9 mouse cellular contexts compared by ENCODE assay signal in genomic region chr6:116674283-116674886, GRCm38 (mm10). TPM values are rescaled to one million over a fixed set of nuclear protein-coding genes. Genes with fewer than 3 reads are reported as not detected.
DNase-seq lines count a peak whose midpoint lies in the region; ATAC-seq lines count a peak whose summit lies in the region.
"Had no signal": no experiment of that assay in that cellular context is flagged by ENCODE, and none has a peak within 500 bp of the region (broad histone marks: within the 10 kb centered on the region; RNA-seq: fewer than 3 reads in every experiment).

No protein-coding gene starts in this region.

- DNase-seq in heart, postnatal 10 days = no peak
- peak; percentile 36 for DNase-seq in ZHBTc4 (ENCODE audit: low read depth, low spot score)
- DNase-seq in hindbrain, embryonic 11.5 days (ENCODE audit: low spot score) = no peak
- DNase-seq in midbrain, embryonic 10.5 days (ENCODE audit: low spot score) = no peak
- no peak for DNase-seq in adrenal gland, adult 18-20 months (ENCODE audit: low spot score in 2 of 2)
- DNase-seq in ovary, postnatal 14 days (ENCODE audit: low spot score) = no peak
- DNase-seq in kidney, postnatal 10 days = no peak

- ATAC-seq in heart, embryonic 13.5 days (ENCODE audit: extremely low read depth, insufficient number of reproducible peaks, low FRiP score, low TSS enrichment) = no peak
- ATAC-seq in hindbrain, embryonic 11.5 days (ENCODE audit: low FRiP score) = no peak

- peak overlapping the region; percentile 93 for H3K4me2 ChIP-seq in heart, embryonic 13.5 days
- H3K4me2 ChIP-seq in hindbrain, embryonic 11.5 days (replicated peaks; ENCODE audit: low read depth, low read length) = peak overlapping the region; percentile 86

- intact Hi-C loops in heart, postnatal 10 days (cut with DNase I) = no loop called here

- H3K9me3 ChIP-seq in heart, embryonic 13.5 days = no peaks in the 10 kb centered on the region
- H3K9me3 ChIP-seq in hindbrain, embryonic 11.5 days (ENCODE audit: control insufficient read depth, low read length) = no peaks in the 10 kb centered on the region
- no peaks in the 10 kb centered on the region for H3K9me3 ChIP-seq in midbrain, embryonic 10.5 days (replicated peaks)

- peak overlapping the region; percentile 61 for H3K4me3 ChIP-seq in heart, embryonic 13.5 days
- H3K4me3 ChIP-seq in hindbrain, embryonic 11.5 days (ENCODE audit: low read depth, low read length) = peak overlapping the region; percentile 54
- H3K4me3 ChIP-seq in midbrain, embryonic 10.5 days = peak overlapping the region; percentile 68

- H3K27me3 ChIP-seq in heart, embryonic 13.5 days (replicated peaks) = peaks cover 22% of the 10 kb centered on the region; the same call in 1 of the 2 replicates
- H3K27me3 ChIP-seq in hindbrain, embryonic 11.5 days (ENCODE audit: control insufficient read depth, insufficient read depth, low read length) = no peaks in the 10 kb centered on the region
- H3K27me3 ChIP-seq in midbrain, embryonic 10.5 days (ENCODE audit: low read depth, poor library complexity, severe bottlenecking) = peaks cover 34% of the 10 kb centered on the region

- H3K9ac ChIP-seq in heart, embryonic 13.5 days = peak overlapping the region; percentile 76
- H3K9ac ChIP-seq in hindbrain, embryonic 11.5 days (ENCODE audit: low read depth, low read length) = peak overlapping the region; percentile 58

- H3K27ac ChIP-seq in heart, embryonic 13.5 days (replicated peaks) = peak overlapping the region; percentile 76
- peak overlapping the region; percentile 61; the same call in 1 of the 2 replicates for H3K27ac ChIP-seq in hindbrain, embryonic 11.5 days (ENCODE audit: low read depth, low read length)
- H3K27ac ChIP-seq in midbrain, embryonic 10.5 days (replicated peaks) = peak overlapping the region; percentile 89

- 24% methylated on average over 16 of the region's 16 CpGs for WGBS in heart, embryonic 13.5 days
- 26% methylated on average over 16 of the region's 16 CpGs for WGBS in hindbrain, embryonic 11.5 days
- 27% methylated on average over 16 of the region's 16 CpGs for WGBS in midbrain, embryonic 10.5 days

- H3K4me1 ChIP-seq in heart, embryonic 13.5 days = peaks cover 63% of the 10 kb centered on the region
- peaks cover 17% of the 10 kb centered on the region for H3K4me1 ChIP-seq in hindbrain, embryonic 11.5 days (replicated peaks; ENCODE audit: control insufficient read depth, insufficient read depth, low read length)
- peaks cover 73% of the 10 kb centered on the region for H3K4me1 ChIP-seq in midbrain, embryonic 10.5 days

- no peaks in the 10 kb centered on the region for H3K36me3 ChIP-seq in heart, embryonic 13.5 days
- no peaks in the 10 kb centered on the region for H3K36me3 ChIP-seq in hindbrain, embryonic 11.5 days (ENCODE audit: control insufficient read depth, insufficient read depth, low read length)
- no peaks in the 10 kb centered on the region for H3K36me3 ChIP-seq in midbrain, embryonic 10.5 days

RNA-seq across cellular contexts. Expression of gene Rassf4, which starts 0.6 kb away (rescaled TPM):
- polyA plus RNA-seq in heart, embryonic 13.5 days (2015; fragmentation: Nextera tagmentation; extraction: Ambion mirVana) = 5.5 and 6.4 TPM in 2 replicates
- 1 to 10 TPM; 5.0 to 6.5 TPM for total RNA-seq in heart, postnatal 10 days (2021)
- polyA plus RNA-seq in hindbrain, embryonic 11.5 days (2014; fragmentation: Nextera tagmentation; extraction: Ambion mirVana) = 60.7 and 78.3 TPM in 2 replicates
- 35.0 and 35.7 TPM in 2 replicates for polyA plus RNA-seq in midbrain, embryonic 10.5 days (2016; fragmentation: Nextera tagmentation; extraction: Ambion mirVana)
- total RNA-seq in adrenal gland, adult 18-20 months (2021) = 1 to 10 TPM; 3.6 to 5.4 TPM

RNA-seq across cellular contexts. Expression of gene Depp1, which starts 24.0 kb away (rescaled TPM):
- polyA plus RNA-seq in heart, embryonic 13.5 days (2015; fragmentation: Nextera tagmentation; extraction: Ambion mirVana) = 16.1 and 17.5 TPM in 2 replicates
- 10 to 100 TPM; 41.6 to 75.0 TPM for total RNA-seq in heart, postnatal 10 days (2021)
- polyA plus RNA-seq in hindbrain, embryonic 11.5 days (2014; fragmentation: Nextera tagmentation; extraction: Ambion mirVana) = 9.8 and 12.0 TPM in 2 replicates
- polyA plus RNA-seq in midbrain, embryonic 10.5 days (2016; fragmentation: Nextera tagmentation; extraction: Ambion mirVana) = 8.6 and 9.2 TPM in 2 replicates
- 10 to 100 TPM; 10.1 to 23.1 TPM for total RNA-seq in adrenal gland, adult 18-20 months (2021)
- total RNA-seq: MEL had no signal

RNA-seq across cellular contexts. Expression of gene Tmem72, which starts 42.3 kb away (rescaled TPM):
- polyA plus RNA-seq in heart, embryonic 13.5 days (2015; fragmentation: Nextera tagmentation; extraction: Ambion mirVana) = 0.04 and 0.08 TPM in 2 replicates
- under 1 TPM; 0.02 TPM for total RNA-seq in heart, postnatal 10 days (2021)
- polyA plus RNA-seq in hindbrain, embryonic 11.5 days (2014; fragmentation: Nextera tagmentation; extraction: Ambion mirVana) = 0.07 and 0.12 TPM in 2 replicates
- polyA plus RNA-seq in midbrain, embryonic 10.5 days (2016; fragmentation: Nextera tagmentation; extraction: Ambion mirVana) = 0.02 and 0.06 TPM in 2 replicates
- total RNA-seq in adrenal gland, adult 18-20 months (2021) = under 1 TPM; 0.03 TPM

RNA-seq across cellular contexts. Expression of gene Zfp422, which starts 45.6 kb away (rescaled TPM):
- 82.4 and 83.3 TPM in 2 replicates for polyA plus RNA-seq in heart, embryonic 13.5 days (2015; fragmentation: Nextera tagmentation; extraction: Ambion mirVana)
- total RNA-seq in heart, postnatal 10 days (2021) = 10 to 100 TPM; 33.9 to 38.5 TPM
- 313 and 337 TPM in 2 replicates for polyA plus RNA-seq in hindbrain, embryonic 11.5 days (2014; fragmentation: Nextera tagmentation; extraction: Ambion mirVana)
- polyA plus RNA-seq in midbrain, embryonic 10.5 days (2016; fragmentation: Nextera tagmentation; extraction: Ambion mirVana) = 308 and 322 TPM in 2 replicates
- 10 to 100 TPM; 14.5 to 21.8 TPM for total RNA-seq in adrenal gland, adult 18-20 months (2021)
- total RNA-seq: MEL had no signal
